Mouse (Mus musculus): ENCODE measurements around the gene Chat. TPM values are rescaled to one million over a fixed set of nuclear protein-coding genes. Genes with fewer than 3 reads are reported as not detected.
"Not testable (repeated sequence)": the region's sequence is repeated elsewhere in the genome, so short reads cannot be mapped to it uniquely, and the experiment has no call there.

Gene Chat
- total RNA-seq, 2 experiments from 2014 or later = not detected

DNA sequence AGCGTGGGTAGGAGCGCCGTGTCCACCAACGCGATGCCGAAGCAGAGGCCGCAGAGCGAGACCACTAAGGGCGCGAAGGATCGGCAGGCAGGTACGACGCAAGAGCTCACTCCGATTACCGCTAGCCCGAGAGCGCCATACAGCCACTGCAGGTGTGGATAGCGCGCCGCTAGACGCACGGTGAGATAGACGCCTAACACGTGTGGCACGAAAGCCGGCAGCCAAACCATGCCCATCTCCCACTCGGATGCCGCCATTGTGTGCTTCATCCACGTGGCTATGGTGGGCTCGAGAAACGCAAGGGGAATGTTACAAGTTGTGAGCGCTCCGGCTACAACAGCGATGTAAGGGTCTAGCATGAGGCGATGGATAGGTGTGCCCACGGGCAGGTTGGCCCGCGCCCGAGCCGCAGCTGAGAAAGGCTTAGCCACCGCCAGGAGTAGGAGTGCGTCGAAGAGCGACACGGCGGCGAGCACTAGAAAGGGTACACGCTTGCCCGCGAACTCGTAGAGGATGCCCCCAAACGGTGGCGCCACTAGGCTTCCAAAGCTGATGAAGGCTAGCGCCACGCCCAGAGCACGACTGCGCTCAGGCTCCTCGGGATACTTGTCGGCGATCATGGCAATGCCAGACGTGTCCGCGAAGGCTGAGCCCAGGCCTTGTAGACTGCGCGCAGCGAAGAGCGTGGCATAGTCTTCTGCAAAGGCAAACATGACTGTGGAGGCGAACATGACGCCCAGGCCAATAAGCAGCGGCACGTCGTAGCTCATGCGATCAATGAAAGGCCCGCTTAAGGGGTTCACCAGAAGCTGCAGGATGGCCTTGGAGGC, 2.4 kb downstream of the Chat start:
- no peak for DNase-seq

DNA sequence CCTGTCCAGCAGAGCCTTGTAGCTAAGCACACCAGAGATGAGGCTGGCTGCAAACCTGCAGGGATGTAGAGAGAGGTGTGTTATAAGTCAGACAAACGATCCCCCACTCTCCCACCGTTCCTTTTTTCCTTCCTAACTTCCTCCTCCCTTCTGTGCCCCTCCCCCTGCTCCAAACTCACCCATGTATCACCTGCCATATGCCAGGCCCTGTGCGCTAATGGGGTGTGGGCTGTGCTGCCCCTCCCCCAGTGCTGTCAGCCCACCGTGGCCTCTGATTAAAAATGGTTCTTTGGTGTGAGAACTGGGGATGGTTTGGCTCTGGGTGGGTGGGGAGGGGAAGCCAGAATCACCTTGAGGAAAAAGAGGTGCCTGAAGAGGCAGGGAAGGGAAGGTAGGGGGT, 13.2 kb downstream of the Chat start:
- no peak for DNase-seq

DNA sequence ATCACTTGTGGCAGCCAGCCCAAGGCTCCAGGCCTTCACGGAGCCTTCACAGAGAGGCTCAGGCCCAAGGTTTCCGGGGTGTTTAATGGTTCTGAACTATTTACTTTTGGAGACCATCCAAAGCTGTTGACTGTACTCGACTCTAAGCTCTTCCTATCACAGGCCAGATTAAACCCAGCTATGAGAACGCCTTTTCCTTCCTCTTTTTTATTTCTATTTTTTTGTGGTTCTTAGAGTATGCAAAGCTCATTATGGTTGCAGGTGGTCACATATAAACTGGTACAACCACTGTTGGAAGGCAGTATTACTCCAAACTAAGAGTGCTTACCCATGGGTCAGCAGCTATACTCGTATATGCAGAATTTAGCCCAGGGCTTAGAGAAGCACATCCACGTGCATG, 18.8 kb downstream of the Chat start:
- no peak for DNase-seq

DNA sequence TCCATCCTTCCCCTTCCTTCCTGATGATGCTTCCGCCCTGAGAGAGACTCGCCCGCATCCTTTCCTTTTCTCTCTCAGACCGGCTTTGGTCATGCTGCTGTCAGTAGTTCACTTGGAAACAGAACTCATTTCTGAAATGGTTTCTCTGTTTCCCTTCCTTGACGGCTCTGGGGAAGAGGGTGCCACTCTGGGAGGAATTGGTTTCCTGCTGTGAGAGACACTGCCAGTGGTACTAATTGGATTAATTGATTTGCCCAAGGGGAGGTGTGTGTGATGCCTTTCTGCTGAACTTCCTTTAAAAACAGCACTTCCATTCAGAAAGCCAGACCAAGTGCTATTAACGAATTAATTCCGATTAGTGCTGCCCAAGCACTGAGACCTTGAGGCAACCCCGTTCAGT, 22.3 kb downstream of the Chat start:
- no peak for DNase-seq

DNA sequence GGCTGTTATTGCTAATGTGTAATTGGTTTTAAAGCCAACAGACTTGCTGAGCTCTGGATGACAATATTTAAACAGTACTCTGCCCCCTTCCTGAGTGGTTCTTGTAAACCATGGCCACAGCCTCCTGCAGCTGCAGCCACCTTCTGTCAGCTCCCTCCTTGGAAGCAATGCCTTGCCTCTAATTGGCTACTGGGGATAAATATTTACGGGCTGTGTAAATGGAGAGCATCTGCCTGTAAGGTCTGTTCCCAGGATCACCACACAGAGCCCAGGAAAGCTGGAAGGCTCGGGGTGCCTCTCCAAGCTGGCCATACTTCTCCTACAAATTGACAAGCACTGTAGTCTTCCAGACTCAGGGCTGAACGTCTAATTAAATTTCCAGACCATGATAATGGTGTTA, 26.0 kb downstream of the Chat start:
- no peak for DNase-seq

DNA sequence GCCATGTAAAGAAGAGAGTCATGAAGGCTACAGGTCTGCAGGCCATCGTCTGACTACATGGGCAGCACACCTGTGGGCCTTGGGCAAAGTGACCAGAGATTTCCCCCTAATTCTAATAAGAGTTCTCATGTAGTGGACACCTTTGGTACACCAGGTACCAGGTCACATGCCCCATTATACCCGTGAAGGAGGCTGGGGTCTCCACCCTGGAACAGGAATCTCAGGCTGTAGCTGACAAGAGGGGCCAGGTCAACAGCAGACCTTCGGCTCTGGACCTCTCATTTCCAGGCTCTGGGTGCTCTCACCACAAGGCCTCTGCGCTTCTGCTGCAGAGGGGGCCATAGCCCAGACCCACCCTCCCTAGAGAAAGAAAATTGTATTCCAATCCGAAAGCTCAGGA, 26.5 kb downstream of the Chat start:
- no peak for DNase-seq

DNA sequence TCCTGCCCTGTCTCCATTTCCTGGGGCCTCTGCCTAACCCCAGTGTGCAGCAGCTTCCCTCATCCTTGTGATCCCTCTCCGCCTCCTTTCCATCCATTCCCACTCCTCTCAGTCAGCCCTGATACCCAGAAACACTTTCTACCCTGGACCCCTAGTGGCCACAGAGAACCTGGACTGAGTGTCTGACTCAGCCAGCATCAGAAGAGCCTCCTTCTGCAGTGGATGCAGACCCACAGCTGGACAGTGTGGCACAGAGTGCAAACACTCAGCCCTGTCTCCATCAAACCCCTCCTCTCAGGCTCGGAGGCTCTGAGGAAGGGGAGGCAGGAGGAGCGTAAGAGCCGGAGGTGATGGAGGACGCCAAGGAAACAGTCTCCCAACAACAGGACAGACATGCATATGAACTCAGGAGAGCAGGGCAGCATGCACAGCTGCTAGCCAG, 28.4 kb downstream of the Chat start:
- DNase-seq = no peak

DNA sequence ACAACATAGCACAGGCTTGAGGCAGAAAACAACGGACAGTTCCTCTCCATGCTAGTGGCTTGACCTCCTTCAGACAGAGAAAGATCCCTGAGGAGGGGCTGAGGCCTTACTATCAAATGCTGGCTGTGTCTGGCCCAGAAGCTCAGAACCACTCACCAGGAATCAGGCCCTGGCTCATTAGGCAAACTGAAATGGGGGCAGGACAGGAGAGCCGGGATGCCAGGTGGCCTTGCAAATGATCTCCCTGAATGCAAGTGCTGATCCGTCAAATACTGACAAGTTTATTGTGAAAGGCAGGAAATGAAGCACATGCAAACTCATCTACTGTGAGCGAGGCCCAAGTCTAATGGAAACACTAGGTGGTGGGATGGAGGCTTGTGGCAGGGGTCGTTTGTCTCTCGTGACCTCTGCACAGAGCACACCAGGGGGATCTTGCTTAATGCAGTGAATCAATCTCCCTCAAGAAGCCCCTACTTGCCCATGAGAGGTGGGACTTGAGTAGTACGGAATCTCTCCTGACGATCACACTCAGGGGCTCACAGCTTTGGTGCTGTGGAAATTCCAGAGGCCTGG, 36.7 kb downstream of the Chat start:
- no peak for DNase-seq

DNA sequence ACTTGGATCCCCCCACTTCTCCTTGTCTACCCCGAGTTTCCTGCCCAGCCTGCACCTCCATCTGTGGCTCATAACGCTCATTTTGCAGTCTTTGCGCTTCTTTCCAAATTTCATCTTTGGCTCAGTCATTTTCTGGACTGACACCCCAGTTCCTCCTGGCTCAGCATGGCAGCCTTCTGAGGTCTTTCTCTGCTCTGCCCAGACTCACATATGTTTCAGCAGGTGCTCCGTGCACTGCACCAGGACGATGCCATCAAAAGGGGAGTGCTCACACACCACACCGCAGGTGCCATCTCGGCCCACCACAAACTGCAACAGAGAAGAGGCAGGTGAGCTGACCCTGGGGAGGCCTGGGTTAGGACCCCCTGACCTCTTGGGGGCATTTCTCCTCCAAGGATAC, 41.8 kb downstream of the Chat start:
- DNase-seq = no peak

DNA sequence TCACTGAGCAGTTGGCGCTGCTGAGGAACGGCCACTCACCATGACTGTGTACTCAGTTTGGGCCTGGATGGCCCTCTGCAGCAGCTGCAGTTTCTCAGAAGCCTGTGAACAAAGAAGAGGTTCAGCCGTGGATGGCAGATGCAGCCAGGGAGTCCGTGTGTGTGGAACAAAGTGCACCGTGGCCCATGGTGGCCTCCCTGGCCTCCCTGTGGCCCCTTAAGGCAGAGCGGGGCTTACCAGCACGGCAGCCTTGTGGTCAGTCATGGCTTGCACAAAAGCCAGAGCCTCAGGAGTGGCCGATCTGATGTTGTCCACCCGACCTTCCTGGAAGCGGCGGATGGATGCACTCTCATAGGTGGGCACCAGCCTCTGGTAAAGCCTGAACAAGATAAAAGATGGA, 47.0 kb downstream of the Chat start:
- DNase-seq = no peak

DNA sequence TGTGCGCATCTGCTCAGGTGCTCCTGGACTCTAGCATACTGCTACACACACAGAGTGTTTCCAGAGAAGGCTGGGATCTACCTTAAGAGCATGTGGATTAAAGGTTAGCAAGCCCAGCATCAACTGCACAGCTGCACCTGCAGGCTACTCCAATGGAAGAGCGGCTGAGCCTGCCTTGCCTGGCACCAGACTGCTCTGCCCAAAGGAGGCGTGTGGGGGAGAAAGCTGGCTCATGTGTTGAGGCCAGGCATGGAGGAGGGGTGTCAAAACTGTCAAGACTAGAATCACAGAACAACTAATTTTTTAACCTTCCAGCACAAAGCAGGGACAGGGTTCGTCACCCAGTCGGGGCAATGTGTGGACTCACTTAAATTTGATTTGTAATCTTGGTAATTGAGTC, 53.7 kb downstream of the Chat start:
- no peak for DNase-seq

DNA sequence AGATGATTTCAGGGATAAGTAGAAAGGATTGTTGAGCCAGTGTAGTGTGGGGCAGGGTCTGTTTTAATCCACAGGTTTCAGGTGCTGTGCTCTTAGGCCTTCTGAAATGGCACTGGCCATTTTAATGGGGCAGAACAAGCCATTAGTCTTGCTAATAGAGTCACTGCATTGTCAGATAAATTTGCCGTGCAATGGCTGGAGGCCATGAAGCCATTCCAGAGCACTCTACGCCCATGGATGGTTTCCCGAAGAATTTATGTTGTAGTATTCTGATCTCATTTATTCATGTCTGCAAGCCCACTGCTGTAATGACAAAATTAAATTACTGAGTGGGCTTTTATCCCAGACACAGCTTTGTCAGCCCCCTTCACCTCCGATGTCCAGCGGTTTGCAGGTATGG, 55.7 kb downstream of the Chat start:
- DNase-seq = no peak

DNA sequence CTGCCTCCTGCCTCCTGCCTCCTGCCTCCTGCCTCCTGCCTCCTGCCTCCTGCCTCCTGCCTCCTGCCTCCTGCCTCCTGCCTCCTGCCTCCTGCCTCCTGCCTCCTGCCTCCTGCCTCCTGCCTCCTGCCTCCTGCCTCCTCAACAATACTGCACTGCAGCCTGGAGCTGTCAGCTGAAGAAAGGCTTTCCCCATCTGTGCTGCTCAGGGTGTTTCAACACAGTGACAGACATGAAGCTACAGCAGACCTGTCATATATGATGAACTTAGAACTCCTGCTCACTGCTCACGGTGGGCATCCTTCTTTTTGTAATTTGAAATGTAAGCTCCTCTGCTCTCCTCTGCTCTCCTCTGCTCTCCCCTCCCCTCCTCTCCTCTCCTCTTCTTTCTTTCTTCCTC, 60.4 kb downstream of the Chat start:
- not testable (repeated sequence) for DNase-seq

DNA sequence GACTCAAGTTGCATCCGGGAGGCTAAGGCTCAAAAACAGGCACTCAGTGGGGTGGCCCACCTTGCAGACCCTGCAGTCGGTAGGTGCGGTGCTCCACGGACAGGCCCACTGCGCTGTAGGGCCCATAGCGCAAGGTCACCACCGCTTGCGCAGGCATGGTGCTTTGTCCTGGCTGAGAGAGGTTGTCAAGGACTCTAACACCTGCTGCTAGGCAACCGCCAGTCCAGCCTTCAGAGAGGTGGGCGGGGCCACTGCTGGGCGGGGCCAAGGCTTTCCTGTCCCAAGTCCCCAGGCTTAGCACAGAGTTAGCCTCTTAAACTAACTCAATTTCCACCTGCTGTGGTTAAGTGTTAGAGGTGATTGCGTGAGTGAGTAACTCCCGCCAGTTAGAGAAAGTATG, 77.6 kb downstream of the Chat start, which contains the start of gene 1700024G13Rik:
Gene 1700024G13Rik, minus strand, starts transcription at position 196 of the 400 bp plus-strand sequence.
- DNase-seq = peak; percentile 50 to 53

DNA sequence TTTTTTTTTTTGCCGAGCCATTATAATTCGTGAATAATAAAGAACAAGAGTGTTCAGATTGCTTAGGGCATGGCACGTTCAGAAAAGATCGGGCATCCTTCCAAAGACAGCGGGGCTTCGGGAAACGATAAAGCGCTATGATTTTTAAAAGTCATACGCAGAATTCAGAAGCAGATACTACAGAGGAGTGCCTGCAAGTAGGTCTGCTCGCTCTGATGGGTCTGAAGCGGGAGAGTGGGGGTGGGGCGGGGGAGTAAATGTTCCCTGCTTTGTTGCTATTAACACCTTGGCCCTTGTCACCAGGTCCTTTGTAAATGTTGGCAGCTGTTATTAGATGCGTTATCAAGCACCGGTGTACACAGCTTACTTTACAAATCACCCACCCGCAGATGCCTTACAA, 84.2 kb downstream of the Chat start:
- DNase-seq = no peak

DNA sequence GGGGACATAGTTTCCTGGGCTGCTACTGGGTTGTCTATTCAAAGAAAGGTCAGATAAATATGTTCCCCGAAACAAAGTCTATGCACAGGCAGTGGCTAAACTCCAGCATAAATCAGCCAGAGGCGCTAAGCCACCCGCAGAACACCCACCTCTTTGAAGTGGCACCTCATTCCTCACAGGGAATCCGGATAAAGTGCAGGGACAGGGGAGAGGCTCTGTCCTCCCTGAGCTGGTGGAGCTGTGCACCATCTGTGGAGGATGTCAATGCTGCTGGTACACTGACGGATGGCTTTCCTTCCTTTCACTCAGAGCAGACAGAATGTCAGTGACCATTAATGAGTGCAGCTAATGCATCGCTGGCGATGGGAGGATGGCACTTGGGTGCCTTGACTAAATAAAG, 84.7 kb downstream of the Chat start:
- peak in 1 of 2 experiments; percentile 3 for DNase-seq

DNA sequence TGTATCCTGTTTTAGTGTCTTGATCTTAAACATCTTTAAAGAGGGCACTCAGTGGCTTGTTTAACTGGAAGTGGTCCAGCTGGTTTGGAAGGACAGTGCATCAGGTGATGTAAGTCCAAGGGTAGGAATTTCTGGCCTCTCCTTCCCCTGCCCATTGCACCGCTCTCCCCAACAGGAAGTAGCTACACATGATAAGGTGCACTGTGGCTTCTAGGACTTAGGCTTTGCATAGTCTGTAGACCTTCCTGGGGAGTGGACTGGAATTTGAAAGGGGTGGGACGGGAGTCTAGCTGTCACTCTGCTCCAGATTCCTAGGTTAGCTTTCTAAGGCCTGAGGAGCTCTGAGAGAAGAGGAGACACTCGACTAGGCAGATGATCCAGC, 85.7 kb downstream of the Chat start:
- no peak for DNase-seq

DNA sequence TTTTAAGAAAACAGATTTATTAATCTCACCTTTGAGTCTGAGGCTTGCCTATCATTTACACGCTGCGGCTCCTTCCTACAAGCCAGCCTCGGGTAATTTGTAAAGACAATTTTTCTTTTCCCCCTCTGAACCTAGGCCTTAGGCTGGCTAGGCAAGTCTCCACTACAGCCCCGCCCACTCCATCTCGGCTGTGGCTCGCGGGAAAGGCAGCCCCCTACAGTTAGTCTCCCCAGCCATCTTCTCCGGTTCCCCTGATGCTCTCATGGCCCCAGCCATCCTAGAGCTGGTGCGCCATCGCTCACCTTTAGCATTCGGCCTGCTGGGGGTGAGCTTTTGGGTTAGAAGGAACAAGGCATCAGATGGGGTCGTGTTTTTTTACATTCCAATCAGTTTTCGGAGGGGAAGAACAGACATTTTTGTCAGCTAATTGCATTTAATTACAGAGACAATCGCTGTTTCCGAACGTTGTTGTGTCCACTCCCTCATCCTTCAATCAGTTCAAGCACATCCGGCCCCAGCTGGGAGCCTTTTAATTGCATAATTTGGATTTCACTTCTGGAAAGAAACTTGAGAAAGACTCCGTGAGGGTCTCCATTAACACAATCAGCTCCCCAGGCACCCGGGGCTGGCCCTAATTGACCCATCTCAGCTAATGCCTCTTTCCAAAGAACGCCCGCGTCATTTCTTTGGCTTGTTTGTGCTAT, 86.2 kb downstream of the Chat start:
- DNase-seq = no peak

DNA sequence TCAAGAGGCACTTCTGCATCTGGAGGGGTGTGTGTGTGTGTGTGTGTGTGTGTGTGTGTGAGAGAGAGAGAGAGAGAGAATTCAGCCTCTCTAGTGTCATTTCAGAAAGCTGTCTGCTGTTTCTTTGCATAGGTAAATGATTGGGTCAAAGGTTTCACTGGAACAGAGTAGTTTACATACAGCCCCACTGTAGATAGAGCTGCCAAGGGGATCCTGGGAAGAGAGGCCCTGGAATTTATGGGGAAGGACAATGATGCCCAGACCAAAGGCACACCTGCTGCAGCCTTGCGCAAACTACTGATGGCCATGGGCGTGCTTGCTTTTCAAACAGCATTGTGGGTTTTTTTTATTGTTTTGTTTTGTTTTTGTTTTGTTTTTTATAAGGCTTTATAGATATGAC, 93.3 kb downstream of the Chat start:
- DNase-seq = no peak

DNA sequence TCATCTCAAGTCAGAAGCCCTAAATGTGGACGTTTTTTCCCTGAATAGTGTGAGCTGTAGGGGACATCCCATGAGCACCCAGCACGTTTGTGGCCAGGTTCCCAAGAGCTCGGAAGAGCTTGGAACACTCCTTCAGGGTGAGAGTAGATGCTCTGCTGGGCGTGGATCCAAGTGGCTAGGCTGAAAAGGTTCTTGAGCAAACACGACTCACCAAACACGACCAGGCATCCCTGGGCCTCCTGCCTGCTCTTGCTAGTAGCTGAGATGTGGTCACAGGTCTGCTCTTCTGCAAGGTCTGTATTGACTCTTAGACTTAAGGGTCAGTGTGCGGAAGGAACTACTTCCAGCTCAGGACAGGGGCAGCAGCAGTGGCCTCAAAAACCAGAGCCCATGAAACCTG, 96.0 kb downstream of the Chat start:
- DNase-seq = no peak

DNA sequence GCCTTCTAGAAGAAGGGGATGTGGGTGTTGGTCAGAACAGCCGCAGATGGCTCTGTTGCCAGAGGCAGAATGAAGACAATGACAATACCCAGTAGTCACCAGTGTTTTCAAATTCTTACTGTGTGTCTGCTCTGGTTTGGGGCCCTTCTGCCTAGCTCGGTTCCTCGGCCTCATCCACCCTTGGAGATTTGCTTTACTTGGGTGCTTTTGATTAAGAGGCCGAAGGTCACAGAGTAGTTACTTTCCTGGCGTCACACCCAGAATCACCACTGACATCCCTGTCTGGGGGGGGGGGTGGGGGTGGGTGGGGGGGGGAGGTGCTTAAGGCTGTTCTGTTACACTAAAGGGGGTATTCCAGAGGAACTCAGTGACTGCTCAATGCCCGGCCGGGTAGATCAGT, 101.4 kb downstream of the Chat start:
- DNase-seq = no peak
